ENCODE assay signal across 8 mouse cellular contexts in the genomic region with DNA sequence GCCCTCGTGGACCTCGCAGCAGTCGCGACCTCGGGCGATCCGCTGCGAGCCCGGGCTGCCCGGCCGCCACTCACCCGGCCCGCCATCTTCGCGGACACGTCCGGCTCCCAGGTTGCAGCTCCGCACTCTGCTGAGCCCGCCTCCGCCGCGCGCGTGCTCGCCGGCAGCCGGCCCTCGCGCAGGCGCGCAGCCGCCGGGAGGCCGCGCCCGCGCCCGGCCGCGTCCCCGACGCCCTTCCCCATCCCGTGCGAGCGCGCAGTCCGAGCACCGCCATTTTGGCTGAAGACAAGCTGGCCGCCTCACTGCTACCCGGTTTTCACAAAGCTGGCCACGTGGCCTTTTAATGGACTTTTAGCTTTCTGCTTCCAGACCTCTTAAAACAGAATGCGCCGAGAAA. TPM values are rescaled to one million over a fixed set of nuclear protein-coding genes. Genes with fewer than 3 reads are reported as not detected.
DNase-seq lines count a peak whose midpoint lies in the region; ATAC-seq lines count a peak whose summit lies in the region.

Gene Nsf, minus strand, starts transcription at position 161 of the 397 bp plus-strand sequence.

- DNase-seq in adrenal gland, adult 2 months = peak; percentile 92
- DNase-seq in embryo, embryonic 10 days (ENCODE audit: low spot score) = peak; percentile 90
- peak; percentile 80 for DNase-seq in gastrocnemius, postnatal 10 days
- peak; percentile 88 for DNase-seq in induced T-regulatory cell, adult 2 months (ENCODE audit: low read depth)
- DNase-seq in left cerebral cortex, postnatal 10 days (ENCODE audit: extremely low spot score in 1 of 2, low spot score in 2 of 2) = peak; percentile 74 to 91
- peak; percentile 84 for DNase-seq in right cerebral cortex, postnatal 25 days
- peak; percentile 76 to 79 for DNase-seq in urinary bladder, postnatal 4 days (ENCODE audit: low spot score in 2 of 2)

- intact Hi-C loops in left cerebral cortex, postnatal 10 days (cut with DNase I) = no loop called here

- peak; percentile 83 for ATAC-seq in megakaryocyte progenitor cell, adult 5-6 weeks (replicated peaks; ENCODE audit: poor library complexity)

RNA-seq across cellular contexts. Expression of gene Nsf, which starts in this region (rescaled TPM):
- 100 to 1,000 TPM; 101 to 180 TPM for total RNA-seq in adrenal gland, adult 2 months (2021)
- 46.7 and 86.7 TPM in 2 replicates for polyA plus RNA-seq in adrenal gland, adult 2 months (2012; rRNA removed)
- 10 to 100 TPM; 19.7 to 22.2 TPM for total RNA-seq in gastrocnemius, postnatal 10 days (2021)
- total RNA-seq in left cerebral cortex, postnatal 10 days (2021) = 100 to 1,000 TPM; 654 to 692 TPM
- 20.3 and 28.4 TPM in 2 replicates for total RNA-seq in megakaryocyte progenitor cell, adult 5-6 weeks (2015)
- total RNA-seq in megakaryocyte progenitor cell, adult 5-6 weeks (2017) = 32.5 and 35.8 TPM in 2 replicates

Comparison
In these comparisons a context has a peak if more than half of its experiments do, and no peak if none do; other contexts are left out.
1. Peak in every context shown above with its lines: DNase-seq and ATAC-seq.